Mouse (Mus musculus) heart, adult 8-10 months (tissue): ENCODE results near the gene 4933406M09Rik. TPM values are rescaled to one million over a fixed set of nuclear protein-coding genes. Genes with fewer than 3 reads are reported as not detected.

Experiments used
- DNase-seq: peaks from one replicate; pipeline ENCODE4 v3.0.0; 2022; ENCODE audit warnings: low spot score
- total RNA-seq, 4 experiments: library from RNA; stranded (reverse); gene quantifications; 2 replicates each; pipeline ENCODE4 v1.2.4; 2022

4933406M09Rik gene
- total RNA-seq, 4 experiments from 2014 or later: not detected

DNA sequence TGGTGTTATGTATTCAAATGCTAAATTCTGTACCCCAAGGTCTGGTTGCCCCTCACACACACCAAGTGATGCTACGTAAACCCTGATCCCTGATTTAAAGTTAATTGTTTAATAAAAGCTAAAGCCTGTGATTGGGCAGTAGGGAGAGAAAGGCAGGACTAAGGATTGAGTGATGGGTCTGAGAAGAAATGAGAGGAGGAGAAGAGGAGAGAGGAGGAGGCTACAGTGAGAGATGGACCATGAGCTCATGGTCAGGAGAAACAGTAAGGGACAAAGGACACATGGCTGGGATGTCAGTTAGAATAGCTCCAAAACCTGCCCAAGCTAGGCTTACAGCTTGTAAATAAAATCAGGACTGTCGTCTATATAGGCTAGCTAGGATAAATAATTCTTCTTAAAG is 4.7 kb upstream of the 4933406M09Rik start:
- DNase-seq: no peak

GRCm38 (mm10) chr1:134381795-134382625 is 3.7 kb upstream of the 4933406M09Rik start:
- DNase-seq: peak; percentile 41

DNA sequence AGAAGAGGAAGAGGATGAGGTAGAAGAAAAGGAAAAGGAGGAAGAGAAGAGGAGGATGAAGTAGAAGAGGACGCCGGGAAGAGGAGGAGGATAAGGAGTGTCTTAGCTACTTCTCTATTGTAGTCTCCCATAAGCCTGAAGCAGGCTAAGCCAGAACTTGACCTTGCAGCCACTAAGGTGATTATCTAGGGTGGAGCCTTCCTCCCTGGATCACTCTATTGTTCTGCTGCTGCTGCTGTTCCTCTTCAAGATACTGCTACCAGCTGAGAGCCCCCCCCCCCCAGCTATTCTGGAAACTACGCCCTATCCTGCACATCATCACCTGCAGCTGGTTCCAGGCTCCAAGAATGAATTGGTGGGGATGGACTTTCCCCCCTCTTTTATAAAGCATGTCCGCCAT is 1.2 kb upstream of the 4933406M09Rik start:
- DNase-seq: peak; percentile 46

GRCm38 (mm10) chr1:134385176-134385575 is 564 bp upstream of the 4933406M09Rik start:
- no peak for DNase-seq

DNA sequence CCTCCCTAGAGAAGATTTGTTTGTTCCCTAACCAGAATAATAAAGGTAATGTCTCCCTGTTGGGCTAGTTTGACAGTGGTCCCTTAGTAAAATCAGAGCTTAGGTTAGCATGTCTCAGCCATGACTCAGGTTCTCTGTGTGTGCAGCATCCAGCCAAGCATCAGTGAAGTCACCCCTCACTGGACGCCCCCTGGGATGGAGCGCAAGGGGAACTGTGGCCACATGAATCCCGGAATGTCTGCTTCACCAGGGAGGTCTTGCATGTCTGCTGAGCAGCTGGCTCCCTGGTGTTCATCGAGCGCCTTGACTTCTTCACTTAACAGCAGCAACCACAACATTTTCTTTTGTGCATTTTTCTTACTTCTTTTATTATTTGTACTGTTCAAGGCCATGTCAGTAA is 8.1 kb downstream of the 4933406M09Rik start:
- no peak for DNase-seq

GRCm38 (mm10) chr1:134398210-134398609 is 12.5 kb downstream of the 4933406M09Rik start:
- DNase-seq: no peak

DNA sequence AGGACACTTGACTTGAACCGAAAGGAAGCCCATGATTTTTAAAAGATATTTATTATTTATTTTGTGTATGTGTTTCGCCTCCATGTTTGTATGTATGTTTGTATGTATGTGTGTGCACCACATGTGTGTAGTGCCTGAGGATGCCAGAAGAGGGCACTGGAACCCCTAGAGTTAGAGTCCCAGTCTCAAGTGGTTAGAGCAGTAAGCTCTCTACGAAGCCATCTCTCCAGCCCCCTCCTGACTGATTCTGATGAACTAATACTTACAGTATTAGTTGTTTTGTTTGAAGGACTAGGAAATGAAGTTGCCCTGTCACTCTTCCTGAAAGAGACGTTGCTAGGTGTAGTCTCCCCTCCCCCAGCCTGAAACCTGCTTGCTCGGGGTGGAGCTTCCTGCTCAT is 14.0 kb downstream of the 4933406M09Rik start:
- no peak for DNase-seq

- peak; percentile 85 for DNase-seq
Measured at GRCm38 (mm10) chr1:134405509-134406413, 20.0 kb downstream of the 4933406M09Rik start, which contains the start of gene Cyb5r1. Gene Cyb5r1 (plus strand): TSS chr1:134405559.

GRCm38 (mm10) chr1:134406414-134406771 is 20.7 kb downstream of the 4933406M09Rik start:
- DNase-seq: no peak

GRCm38 (mm10) chr1:134408080-134408479 is 22.3 kb downstream of the 4933406M09Rik start:
- DNase-seq: no peak

DNA sequence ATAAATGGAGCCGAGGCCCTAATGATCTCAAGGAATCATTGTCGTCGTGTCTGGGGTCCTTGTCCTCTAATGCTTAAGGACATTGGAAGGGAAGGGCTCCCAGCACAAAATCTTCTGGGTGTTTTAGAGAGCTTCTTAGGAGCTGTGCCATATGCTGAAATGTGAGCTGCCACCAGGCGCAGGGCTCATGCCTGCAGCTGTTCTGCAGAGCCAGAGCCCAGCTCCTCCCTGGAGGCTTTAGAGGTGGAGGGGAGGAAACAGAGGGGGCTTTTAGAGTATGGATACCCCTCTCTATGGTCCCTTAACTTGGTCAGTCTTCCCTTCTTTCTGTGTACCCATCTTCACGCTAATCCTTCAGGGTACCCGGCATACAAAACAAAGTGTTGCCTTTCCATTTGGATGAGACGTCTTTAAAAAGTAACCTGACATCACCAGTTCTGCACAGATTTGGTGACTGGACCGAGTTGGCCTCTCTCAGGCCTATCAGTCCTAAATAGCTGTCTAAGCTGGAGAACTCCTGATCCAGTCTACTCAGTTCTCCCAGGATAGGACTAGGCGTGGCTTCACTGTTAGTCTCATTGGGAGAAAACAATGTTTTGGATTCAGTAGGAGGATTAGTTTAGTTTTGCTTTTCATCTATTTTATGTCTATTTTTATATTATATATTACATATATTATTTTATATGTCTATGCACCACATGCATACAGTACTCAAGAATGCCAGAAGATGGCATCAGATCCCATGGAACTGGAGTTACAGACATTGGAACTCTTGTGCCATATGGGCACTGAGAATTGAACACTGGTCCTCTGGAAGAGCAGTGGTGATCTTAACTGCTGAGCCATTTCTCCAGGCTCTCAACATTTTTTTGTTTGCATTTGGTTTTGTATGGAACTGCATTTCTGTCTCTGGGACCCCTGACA is 26.2 kb downstream of the 4933406M09Rik start:
- no peak for DNase-seq

GRCm38 (mm10) chr1:134414038-134414437 is 28.3 kb downstream of the 4933406M09Rik start:
- no peak for DNase-seq

DNA sequence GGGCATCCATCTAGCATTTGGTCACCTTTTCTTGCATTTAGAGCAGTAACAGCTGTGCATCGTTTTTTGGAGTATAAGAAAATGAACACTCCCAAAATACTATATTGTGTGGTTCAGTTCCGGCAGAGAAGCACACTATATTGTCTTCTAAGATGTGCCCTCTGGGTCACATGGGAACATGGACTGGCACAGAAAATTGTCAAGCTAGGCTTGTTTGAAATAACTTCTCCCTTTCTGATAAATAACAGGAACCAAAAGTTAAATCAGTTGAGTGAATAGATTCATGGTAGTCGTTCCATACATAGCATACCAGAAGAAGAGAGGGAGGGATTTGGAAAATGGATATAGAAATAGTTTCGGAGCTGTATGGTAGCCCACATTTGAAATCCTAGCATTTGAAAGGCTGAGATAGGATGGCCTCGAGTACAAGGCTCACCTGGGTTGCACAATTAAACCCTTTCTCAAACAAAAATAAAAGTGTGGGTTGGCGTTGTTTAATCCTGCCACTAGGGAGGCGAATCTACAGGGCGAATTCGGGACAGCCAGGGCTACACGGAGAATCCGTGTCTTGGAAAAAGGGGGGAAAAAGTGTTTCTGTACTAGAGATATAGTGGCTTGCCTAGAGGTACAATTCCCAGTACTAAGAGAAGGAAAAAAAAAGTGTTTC is 28.9 kb downstream of the 4933406M09Rik start:
- DNase-seq: peak; percentile 23

DNA sequence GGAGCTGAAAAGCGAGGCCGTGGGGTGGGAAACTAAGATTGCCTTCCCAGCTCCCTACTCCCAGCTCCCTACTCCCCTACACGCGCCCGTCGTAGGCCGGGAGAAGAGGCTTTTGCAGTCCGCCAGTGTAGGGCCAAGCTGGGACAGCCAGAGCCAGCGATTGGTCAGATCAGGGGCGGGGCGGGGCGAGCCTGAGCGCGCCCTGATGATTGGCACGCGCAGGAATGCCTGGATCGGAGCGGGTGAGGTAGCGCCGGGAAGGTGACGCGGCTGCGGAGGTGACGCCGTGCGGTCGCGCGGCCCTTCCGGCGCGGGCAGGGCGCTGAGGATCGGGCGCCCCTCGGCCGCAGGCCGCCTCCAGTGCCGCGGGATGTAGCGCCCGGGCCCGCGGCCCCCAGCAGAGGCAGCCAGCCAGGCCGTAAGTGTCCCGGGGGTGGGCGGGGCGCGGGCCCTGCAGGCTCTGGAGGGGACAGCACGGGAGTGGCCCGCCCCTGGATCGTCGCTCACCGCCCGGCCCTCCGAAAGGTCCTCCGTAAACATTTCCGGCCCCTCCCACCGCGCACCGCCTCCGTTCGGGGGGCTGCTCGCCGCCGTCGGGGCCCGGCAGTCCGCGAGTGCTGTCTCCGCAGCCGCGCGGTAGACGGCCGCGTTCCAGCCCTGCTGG is 29.6 kb downstream of the 4933406M09Rik start, which contains the start of gene Adipor1:
Gene Adipor1 (plus strand): TSS at position 211 of the 664 bp plus-strand sequence.
- peak; percentile 97 for DNase-seq

- no peak for DNase-seq
Measured at GRCm38 (mm10) chr1:134418414-134418975, 32.8 kb downstream of the 4933406M09Rik start.

- no peak for DNase-seq
Measured at GRCm38 (mm10) chr1:134419176-134419575, 33.4 kb downstream of the 4933406M09Rik start.

- DNase-seq: peak; percentile 47
Measured at GRCm38 (mm10) chr1:134419751-134420458, 34.2 kb downstream of the 4933406M09Rik start.

DNA sequence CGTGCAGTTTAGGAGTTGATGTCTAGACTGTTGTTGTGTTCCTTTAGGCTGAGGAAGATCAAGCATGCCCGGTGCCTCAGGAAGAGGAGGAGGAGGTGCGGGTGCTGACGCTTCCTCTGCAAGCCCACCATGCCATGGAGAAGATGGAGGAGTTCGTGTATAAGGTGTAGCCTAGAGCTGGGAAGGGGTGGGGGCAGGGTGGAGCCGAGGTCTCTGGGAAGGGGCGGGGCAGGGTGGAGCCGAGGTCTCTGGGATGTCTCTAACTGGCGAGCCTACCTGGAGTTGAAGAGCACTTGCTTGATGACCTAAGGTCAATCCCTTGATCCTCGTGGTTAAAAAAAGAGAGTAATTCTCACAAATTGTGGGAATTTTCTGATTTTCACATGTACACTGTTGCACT is 38.2 kb downstream of the 4933406M09Rik start:
- no peak for DNase-seq

DNA sequence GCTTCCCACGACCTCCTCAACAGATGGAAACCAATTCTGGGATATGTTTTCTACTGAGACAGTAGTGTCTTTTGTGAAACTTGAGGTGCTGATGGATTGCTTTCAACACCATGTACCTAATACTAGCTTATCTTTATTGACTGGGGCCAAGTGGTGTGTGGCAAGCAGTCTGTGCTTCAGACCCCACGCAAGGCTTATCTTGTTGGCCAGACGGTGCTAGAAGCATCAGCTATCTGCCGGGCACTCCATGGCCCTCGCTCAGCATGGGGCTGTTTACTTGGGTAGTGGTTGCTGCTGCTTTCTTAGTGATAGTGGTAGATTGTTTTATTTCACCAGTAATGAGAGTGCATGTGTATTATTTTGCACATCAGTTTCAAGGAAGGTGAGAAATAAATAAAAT is 40.5 kb downstream of the 4933406M09Rik start:
- DNase-seq: no peak
